Mouse (Mus musculus): ENCODE results near the gene Smarcd2. TPM values are rescaled to one million over a fixed set of nuclear protein-coding genes. Genes with fewer than 3 reads are reported as not detected.

Gene Smarcd2
- polyA plus RNA-seq, 1 experiment from 2014 or later = 14.0 TPM

Other genes with a start within 250 kb of the Smarcd2 start
- 103 and 153 TPM in 2 replicates for gene Dcaf7, start 236.1 kb downstream of the Smarcd2 start, polyA plus RNA-seq (2014; fragmentation: Nextera tagmentation; extraction: Ambion mirVana)
- 5.6 and 6.1 TPM in 2 replicates for gene Taco1, start 206.9 kb downstream of the Smarcd2 start, polyA plus RNA-seq (2014; fragmentation: Nextera tagmentation; extraction: Ambion mirVana)
- gene Map3k3, start 188.4 kb downstream of the Smarcd2 start, polyA plus RNA-seq (2014; fragmentation: Nextera tagmentation; extraction: Ambion mirVana) = 12.4 and 15.2 TPM in 2 replicates
- gene Gm10840, start 112.1 kb downstream of the Smarcd2 start, polyA plus RNA-seq (2014; fragmentation: Nextera tagmentation; extraction: Ambion mirVana) = not detected in 2 replicates
- gene Limd2, start 112.1 kb downstream of the Smarcd2 start, polyA plus RNA-seq (2014; fragmentation: Nextera tagmentation; extraction: Ambion mirVana) = 161 and 171 TPM in 2 replicates
- gene Strada, start 70.8 kb downstream of the Smarcd2 start, polyA plus RNA-seq (2014; fragmentation: Nextera tagmentation; extraction: Ambion mirVana) = 30.0 and 30.5 TPM in 2 replicates
- 48.7 and 87.5 TPM in 2 replicates for gene Ccdc47, start 56.6 kb downstream of the Smarcd2 start, polyA plus RNA-seq (2014; fragmentation: Nextera tagmentation; extraction: Ambion mirVana)
- 56.3 and 88.3 TPM in 2 replicates for gene Ddx42, start 56.0 kb downstream of the Smarcd2 start, polyA plus RNA-seq (2014; fragmentation: Nextera tagmentation; extraction: Ambion mirVana)
- 22.0 and 30.2 TPM in 2 replicates for gene Ftsj3, start 16.9 kb downstream of the Smarcd2 start, polyA plus RNA-seq (2014; fragmentation: Nextera tagmentation; extraction: Ambion mirVana)
- gene Psmc5, start 16.8 kb downstream of the Smarcd2 start, polyA plus RNA-seq (2014; fragmentation: Nextera tagmentation; extraction: Ambion mirVana) = 265 and 286 TPM in 2 replicates
- gene Tcam1, start 3.7 kb upstream of the Smarcd2 start, polyA plus RNA-seq (2014; fragmentation: Nextera tagmentation; extraction: Ambion mirVana) = 0.09 and 0.12 TPM in 2 replicates
- gene Gh, start 28.9 kb upstream of the Smarcd2 start, polyA plus RNA-seq (2014; fragmentation: Nextera tagmentation; extraction: Ambion mirVana) = not detected in 2 replicates
- gene Cd79b, start 41.8 kb upstream of the Smarcd2 start, polyA plus RNA-seq (2014; fragmentation: Nextera tagmentation; extraction: Ambion mirVana) = 0.43 and 0.59 TPM in 2 replicates
- not detected in 2 replicates for gene Scn4a, start 80.3 kb upstream of the Smarcd2 start, polyA plus RNA-seq (2014; fragmentation: Nextera tagmentation; extraction: Ambion mirVana)
- gene Prr29, start 92.5 kb upstream of the Smarcd2 start, polyA plus RNA-seq (2014; fragmentation: Nextera tagmentation; extraction: Ambion mirVana) = not detected in 2 replicates
- 8.1 and 12.4 TPM in 2 replicates for gene Icam2, start 115.1 kb upstream of the Smarcd2 start, polyA plus RNA-seq (2014; fragmentation: Nextera tagmentation; extraction: Ambion mirVana)
- gene Ern1, start 214.9 kb upstream of the Smarcd2 start, polyA plus RNA-seq (2014; fragmentation: Nextera tagmentation; extraction: Ambion mirVana) = 5.5 and 6.6 TPM in 2 replicates